Mouse (Mus musculus) liver, adult 2 months (tissue): Measurements from ENCODE around the gene Gm11562.

Experiments used
- CTCF ChIP-seq: fragments of 200-500 bp; IDR thresholded peaks from 2 replicates; pipeline ENCODE4 v1.5.1; 2011; ENCODE audit warnings: low read depth, low read length, control low read depth
- POLR2A ChIP-seq: fragments of 200-500 bp; IDR thresholded peaks from 2 replicates; pipeline ENCODE4 v1.6.1; 2011; ENCODE audit warnings: low read length, control low read depth; ENCODE audit not compliant: insufficient read depth; ENCODE audit errors: extremely low read depth

- TF ChIP-seq CTCF (no peak), POLR2A (no peak)
Measured at GRCm38 (mm10) chr11:99633293-99633692, 13.1 kb upstream of the Gm11562 start.
